Mouse (Mus musculus) CH12.LX (cell line): ENCODE measurements around the gene Rab11fip5. TPM values are rescaled to one million over a fixed set of nuclear protein-coding genes. Genes with fewer than 3 reads are reported as not detected.

Experiments
- DNase-seq: peaks from one replicate; pipeline ENCODE4 v3.0.0-alpha.2; 2013; ENCODE audit errors: extremely low read depth
- H3K27ac ChIP-seq: 2 replicates; pipeline ENCODE4 v1.5.1; 2012; ENCODE audit warnings: low read depth, mild to moderate bottlenecking, control low read depth, moderate library complexity; ENCODE audit not compliant: insufficient read depth
- H3K27me3 ChIP-seq: replicated peaks from 2 replicates; pipeline ENCODE3; 2012; ENCODE audit warnings: inconsistent platforms
- H3K36me3 ChIP-seq, 2 experiments: replicated peaks in 1 of 2; 2 replicates each; pipeline versions ENCODE3 to v1.6.1; 2012; ENCODE audit warnings: inconsistent platforms in 1 of 2, low read length in 1 of 2, mild to moderate bottlenecking in 1 of 2, mixed read lengths in 1 of 2, moderate library complexity in 1 of 2; ENCODE audit not compliant: control insufficient read depth in 1 of 2, insufficient read depth in 1 of 2
- H3K4me1 ChIP-seq, 2 experiments: 2 replicates each; pipeline ENCODE4 v1.6.1; 2012; ENCODE audit warnings: inconsistent platforms in 1 of 2, moderate library complexity in 1 of 2; ENCODE audit not compliant: insufficient read depth in 2 of 2, control insufficient read depth in 1 of 2
- H3K4me2 ChIP-seq: 2 replicates; pipeline ENCODE4 v1.6.1; 2012; ENCODE audit warnings: low read depth, mild to moderate bottlenecking, control low read depth; ENCODE audit not compliant: poor library complexity, insufficient read depth, severe bottlenecking
- H3K4me3 ChIP-seq, 3 experiments: fragments of 150-350 bp in 1 of 3; sonication (generic) in 1 of 3; replicated peaks in 1 of 3; 2 replicates each; pipeline versions ENCODE3 to v1.5.1; 2011 to 2012; ENCODE audit warnings: low read depth in 2 of 3, low read length in 2 of 3, mild to moderate bottlenecking in 2 of 3, moderate library complexity in 2 of 3, control low read depth in 1 of 3, improper control_type of control experiment in 1 of 3, inconsistent platforms in 1 of 3, mixed read lengths in 1 of 3; ENCODE audit not compliant: poor library complexity in 1 of 3
- H3K79me2 ChIP-seq: replicated peaks from 2 replicates; pipeline ENCODE4 v1.6.1; 2012; ENCODE audit warnings: mild to moderate bottlenecking, moderate library complexity; ENCODE audit not compliant: control insufficient read depth, poor library complexity, insufficient read depth, severe bottlenecking; ENCODE audit errors: extremely low read depth
- H3K9ac ChIP-seq: 2 replicates; pipeline ENCODE4 v1.6.1; 2012; ENCODE audit warnings: low read depth, mild to moderate bottlenecking, control low read depth, moderate library complexity; ENCODE audit not compliant: insufficient read depth
- H3K9me3 ChIP-seq: replicated peaks from 2 replicates; pipeline ENCODE3; 2012; ENCODE audit warnings: low read length, inconsistent platforms, mixed read lengths
- CHD1 ChIP-seq: IDR thresholded peaks from 2 replicates; pipeline ENCODE4 v1.6.1; 2012; ENCODE audit warnings: low read depth, low read length, improper control_type of control experiment, inconsistent platforms
- CHD2 ChIP-seq: IDR thresholded peaks from 2 replicates; pipeline ENCODE4 v1.6.1; 2011; ENCODE audit warnings: low read length, improper control_type of control experiment
- CTCF ChIP-seq, 2 experiments: IDR thresholded peaks in 1 of 2; conservative IDR thresholded peaks in 1 of 2; 2 replicates each; pipeline ENCODE4 v1.5.1; 2011 to 2012; ENCODE audit warnings: low read depth in 2 of 2, low read length in 2 of 2, improper control_type of control experiment in 1 of 2, inconsistent platforms in 1 of 2, mild to moderate bottlenecking in 1 of 2, moderate library complexity in 1 of 2
- E2F4 ChIP-seq: IDR thresholded peaks from 2 replicates; pipeline ENCODE4 v1.6.1; 2011; ENCODE audit warnings: low read depth, low read length, improper control_type of control experiment; ENCODE audit not compliant: insufficient replicate concordance
- EP300 ChIP-seq: IDR thresholded peaks from 2 replicates; pipeline ENCODE4 v1.6.1; 2011; ENCODE audit warnings: low read length, improper control_type of control experiment
- KAT2A ChIP-seq: IDR thresholded peaks from 2 replicates; pipeline ENCODE4 v1.6.1; 2012; ENCODE audit warnings: low read length, improper control_type of control experiment, inconsistent platforms; ENCODE audit not compliant: insufficient replicate concordance
- MEF2A ChIP-seq: IDR thresholded peaks from 2 replicates; pipeline ENCODE4 v1.6.1; 2014; ENCODE audit warnings: low read depth, mild to moderate bottlenecking, inconsistent platforms, low read length, improper control_type of control experiment, borderline replicate concordance
- NELFE ChIP-seq: IDR thresholded peaks from 2 replicates; pipeline ENCODE4 v1.6.1; 2011; ENCODE audit warnings: low read depth, low read length, improper control_type of control experiment
- NRF1 ChIP-seq: IDR thresholded peaks from 2 replicates; pipeline ENCODE4 v1.6.1; 2014; ENCODE audit warnings: low read depth, mild to moderate bottlenecking, inconsistent platforms, low read length, improper control_type of control experiment, moderate library complexity
- SIN3A ChIP-seq: IDR thresholded peaks from 2 replicates; pipeline ENCODE4 v1.6.1; 2012; ENCODE audit warnings: low read length, improper control_type of control experiment, inconsistent platforms
- SMC3 ChIP-seq: IDR thresholded peaks from 2 replicates; pipeline ENCODE4 v1.6.1; 2011; ENCODE audit warnings: low read depth, low read length, improper control_type of control experiment
- UBTF ChIP-seq: IDR thresholded peaks from 2 replicates; pipeline ENCODE4 v1.6.1; 2012; ENCODE audit warnings: low read depth, mild to moderate bottlenecking, inconsistent platforms, low read length, improper control_type of control experiment, moderate library complexity
- USF2 ChIP-seq: conservative IDR thresholded peaks from 2 replicates; pipeline ENCODE4 v1.6.1; 2011; ENCODE audit warnings: low read depth, low read length, improper control_type of control experiment
- ZKSCAN1 ChIP-seq: IDR thresholded peaks from 2 replicates; pipeline ENCODE4 v1.6.1; 2012; ENCODE audit warnings: low read depth, inconsistent platforms, low read length, improper control_type of control experiment, borderline replicate concordance
- ZNF384 ChIP-seq: IDR thresholded peaks from 2 replicates; pipeline ENCODE4 v1.6.1; 2012; ENCODE audit warnings: low read depth, low read length, improper control_type of control experiment, inconsistent platforms
- dilution Hi-C: fragments of 300-500 bp; cut with MboI; formaldehyde crosslinking; loops from 2 replicates; pipeline ENCODE4 v1.14.3; 2020; ENCODE audit warnings: low sequenced_read_pairs; ENCODE audit not compliant: extremely low pct_unique_long_range_greater_than_20kb, extremely low pct_ligation_motif_present
- in situ Hi-C: fragments of 300-500 bp; cut with MboI; formaldehyde crosslinking; loops from 3 replicates; pipeline ENCODE4 v1.14.3; 2019; ENCODE audit warnings: low sequenced_read_pairs, low pct_ligation_motif_present, low pct_unique_long_range_greater_than_20kb, mixed read lengths
- polyA plus RNA-seq: library from polyadenylated mRNA; unstranded; fragments of >175 nt; gene quantifications from 2 replicates; pipeline ENCODE4 v1.2.1, GENCODE M21; 2012; ENCODE audit warnings: low read depth; ENCODE audit not compliant: insufficient read length
- total RNA-seq, 2 experiments: library from RNA; depleted of rRNA; stranded (reverse); fragments of 300-350 nt in 1 of 2; fragments of >200 nt in 1 of 2; gene quantifications; 2 replicates each; pipeline ENCODE4 v1.2.3; 2012 to 2014

Rab11fip5 gene
- total and polyA plus RNA-seq, 3 experiments = 0.13 to 0.30 (median 0.17) TPM

DNA sequence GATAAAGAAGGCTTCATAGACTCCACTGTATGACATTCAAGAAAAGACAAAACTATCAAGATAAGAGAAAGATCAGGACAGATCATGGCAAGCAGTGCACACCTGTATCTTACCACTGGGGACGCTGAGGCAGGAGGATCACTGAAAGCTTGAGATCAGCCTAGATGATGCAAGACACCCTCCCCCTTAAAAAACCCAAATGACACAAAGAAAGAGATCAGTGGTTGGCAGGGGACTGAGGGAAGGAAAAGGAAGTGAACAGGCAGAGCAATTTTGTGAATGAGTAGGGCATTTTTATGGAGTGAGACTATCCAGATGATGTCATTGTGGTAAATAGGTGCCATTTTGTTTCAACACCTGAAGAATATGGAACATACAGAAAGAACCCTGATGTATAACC lies 24.3 kb downstream of the Rab11fip5 start:
- H3K4me2 ChIP-seq = no peak overlapping the region
- dilution Hi-C loops = no loop called here

GRCm38 (mm10) chr6:85349246-85349645 lies 25.2 kb downstream of the Rab11fip5 start:
- Histone ChIP-seq H3K27ac (no peak overlapping the region), H3K36me3 (no peaks in the 10 kb centered on the region), H3K9ac (no peak overlapping the region), H3K79me2 (no peaks in the 10 kb centered on the region), H3K4me3 (no peak overlapping the region), H3K27me3 (peaks cover 43% of the 10 kb centered on the region), H3K4me2 (no peak overlapping the region), H3K9me3 (no peaks in the 10 kb centered on the region), H3K4me1 (peaks cover 3 to 15% of the 10 kb centered on the region in 2 experiments; a peak in 3 of 4 replicates)
- dilution Hi-C loops (no loop called here), in situ Hi-C loops (loop anchor here (5.0 kb wide), 1 partner anchor 38 kb away; no protein-coding TSS in a partner anchor)
- peak; percentile 31 for DNase-seq
- no peak for TF ChIP-seq CHD2
- no peak for TF ChIP-seq ZKSCAN1

More for the DNA sequence above, 24.3 kb downstream of the Rab11fip5 start:
- TF ChIP-seq UBTF = no peak
- no peak for TF ChIP-seq NRF1
- TF ChIP-seq E2F4 = no peak
- TF ChIP-seq NELFE = no peak
- no peak for TF ChIP-seq USF2
- TF ChIP-seq SIN3A = no peak
- TF ChIP-seq ZNF384 = no peak
- no peak for TF ChIP-seq MEF2A
- no peak for TF ChIP-seq CTCF (conservative IDR thresholded peaks at IDR 0.05 in 1 of 2, IDR thresholded peaks at IDR 0.05 in 1 of 2; ENCODE audit: low read depth in 2 of 2, low read length in 2 of 2)
- TF ChIP-seq EP300 = no peak
- no peak for TF ChIP-seq SMC3
- Histone ChIP-seq H3K79me2 (no peaks in the 10 kb centered on the region), H3K4me1 (peaks cover 3 to 15% of the 10 kb centered on the region in 2 experiments; a peak in 3 of 4 replicates), H3K36me3 (no peaks in the 10 kb centered on the region), H3K4me3 (no peak overlapping the region), H3K27ac (no peak overlapping the region), H3K27me3 (peaks cover 34% of the 10 kb centered on the region), H3K9ac (no peak overlapping the region), H3K9me3 (no peaks in the 10 kb centered on the region)
- in situ Hi-C loops = no loop called here
- DNase-seq = no peak

DNA sequence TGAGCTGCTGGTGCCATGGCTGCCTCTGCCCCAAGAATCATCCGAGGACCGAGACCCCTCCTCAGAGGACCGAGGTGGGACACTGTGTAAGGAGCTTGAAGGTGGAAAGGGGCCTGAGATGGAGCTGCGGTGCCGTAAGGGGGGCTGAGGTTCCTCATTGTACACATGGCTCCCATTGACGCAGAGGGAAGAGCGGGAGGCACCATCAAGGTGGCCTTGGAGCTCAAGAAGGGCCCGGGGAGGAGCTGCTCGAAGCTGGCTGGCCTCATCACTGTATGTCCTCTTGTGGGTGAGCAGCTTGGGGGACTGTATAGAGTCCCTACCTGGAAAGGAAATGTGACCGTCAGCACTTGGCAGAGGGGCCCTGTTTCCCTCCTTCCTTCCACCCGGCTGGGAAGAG lies 26.3 kb downstream of the Rab11fip5 start:
- H3K36me3 ChIP-seq = no peaks in the 10 kb centered on the region

More for the DNA sequence above, 26.3 kb downstream of the Rab11fip5 start:
- Histone ChIP-seq H3K27me3 (peaks cover 51% of the 10 kb centered on the region), H3K27ac (no peak overlapping the region), H3K9me3 (no peaks in the 10 kb centered on the region), H3K79me2 (no peaks in the 10 kb centered on the region), H3K4me2 (no peak overlapping the region), H3K4me1 (peaks cover 3 to 15% of the 10 kb centered on the region in 2 experiments; a peak in 3 of 4 replicates), H3K9ac (no peak overlapping the region), H3K4me3 (no peak overlapping the region)
- dilution Hi-C loops = no loop called here
- DNase-seq = no peak
- TF ChIP-seq EP300 = no peak
- TF ChIP-seq KAT2A = no peak
- no peak for TF ChIP-seq CHD1
- in situ Hi-C loops = loop anchor here (5.0 kb wide), 1 partner anchor 39 kb away; no protein-coding TSS in a partner anchor
